Comparison of ENCODE assay signal across 8 mouse cellular contexts in the genomic region with DNA sequence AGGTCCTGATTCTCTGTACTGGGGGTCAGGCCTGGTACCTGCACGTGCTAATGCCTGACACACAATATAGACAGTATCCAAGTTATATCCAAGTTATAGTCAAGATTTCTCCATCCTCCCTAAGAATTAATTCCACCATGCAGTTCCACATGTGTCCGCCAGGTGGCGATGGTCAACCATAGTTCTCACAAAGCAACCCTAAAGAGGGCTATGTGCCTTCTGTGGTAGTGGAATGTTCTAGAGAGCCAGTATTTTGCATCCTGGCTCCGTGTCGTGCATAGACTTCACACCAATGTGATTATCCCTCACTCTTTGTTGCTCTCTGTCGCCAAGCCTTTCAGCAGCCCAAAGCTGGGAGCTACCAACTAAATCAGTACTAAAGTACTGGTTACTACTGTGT. TPM values are rescaled to one million over a fixed set of nuclear protein-coding genes. Genes with fewer than 3 reads are reported as not detected.
A peak's percentile ranks its signal among the peaks of the same experiment; 100 is the strongest.
DNase-seq lines count a peak whose midpoint lies in the region; ATAC-seq and TF ChIP-seq lines count a peak whose summit lies in the region.

No protein-coding gene starts in this region.

- no peak overlapping the region for H3K27ac ChIP-seq in midbrain, embryonic 10.5 days (replicated peaks)
- H3K27ac ChIP-seq in midbrain, embryonic 15.5 days, result no peak overlapping the region
- no peak overlapping the region for H3K27ac ChIP-seq in cortical plate, adult 2 months (ENCODE audit: insufficient read depth, low read length)
- H3K27ac ChIP-seq in stomach, embryonic 15.5 days, result no peak overlapping the region

- no peaks in the 10 kb centered on the region for H3K36me3 ChIP-seq in midbrain, embryonic 10.5 days
- no peaks in the 10 kb centered on the region for H3K36me3 ChIP-seq in midbrain, embryonic 15.5 days (replicated peaks)
- no peaks in the 10 kb centered on the region for H3K36me3 ChIP-seq in stomach, embryonic 15.5 days

- intact Hi-C loops in left cerebral cortex, postnatal 25 days (cut with DNase I), result loop anchor here (1.0 to 5.0 kb wide), 3 partner anchors 50 to 213 kb away; a partner anchor contains a TSS

- H3K4me1 ChIP-seq in midbrain, embryonic 10.5 days, result peaks cover 10% of the 10 kb centered on the region; the same call in 1 of the 2 replicates
- no peaks in the 10 kb centered on the region; the same call in 1 of the 2 replicates for H3K4me1 ChIP-seq in midbrain, embryonic 15.5 days
- H3K4me1 ChIP-seq in cortical plate, adult 2 months (ENCODE audit: control insufficient read depth, insufficient read depth, low read length), result no peaks in the 10 kb centered on the region
- no peaks in the 10 kb centered on the region for H3K4me1 ChIP-seq in stomach, embryonic 15.5 days

- no peak overlapping the region for H3K4me3 ChIP-seq in midbrain, embryonic 10.5 days
- H3K4me3 ChIP-seq in midbrain, embryonic 15.5 days, result no peak overlapping the region
- H3K4me3 ChIP-seq in cortical plate, adult 2 months (ENCODE audit: insufficient read depth, low read length), result no peak overlapping the region
- H3K4me3 ChIP-seq in stomach, embryonic 15.5 days (replicated peaks), result no peak overlapping the region

- H3K4me2 ChIP-seq in midbrain, embryonic 15.5 days, result no peak overlapping the region
- H3K4me2 ChIP-seq in stomach, embryonic 15.5 days, result no peak overlapping the region

- no peak overlapping the region for H3K9ac ChIP-seq in midbrain, embryonic 15.5 days
- H3K9ac ChIP-seq in stomach, embryonic 15.5 days, result no peak overlapping the region

- peak; percentile 80 for DNase-seq in midbrain, embryonic 10.5 days (ENCODE audit: low spot score)
- peak; percentile 66 to 77 for DNase-seq in gastrocnemius, adult 8-10 months (ENCODE audit: low spot score in 2 of 2)
- peak; percentile 62 for DNase-seq in kidney, adult 11 months
- peak; percentile 81 to 88 for DNase-seq in left cerebral cortex, postnatal 25 days (ENCODE audit: low spot score in 2 of 2)

- no peaks in the 10 kb centered on the region for H3K9me3 ChIP-seq in midbrain, embryonic 10.5 days (replicated peaks)
- H3K9me3 ChIP-seq in midbrain, embryonic 15.5 days, result no peaks in the 10 kb centered on the region
- no peaks in the 10 kb centered on the region for H3K9me3 ChIP-seq in stomach, embryonic 15.5 days

- TF ChIP-seq CTCF in cortical plate, adult 2 months (IDR thresholded peaks at IDR 0.05; ENCODE audit: extremely low read depth, insufficient read depth, low read length), result peak; percentile 100

- peaks cover 31% of the 10 kb centered on the region for H3K27me3 ChIP-seq in midbrain, embryonic 10.5 days (ENCODE audit: low read depth, poor library complexity, severe bottlenecking)
- peaks cover 20% of the 10 kb centered on the region for H3K27me3 ChIP-seq in midbrain, embryonic 15.5 days (replicated peaks)
- peaks cover 10% of the 10 kb centered on the region; the same call in 1 of the 2 replicates for H3K27me3 ChIP-seq in stomach, embryonic 15.5 days (replicated peaks)

- ATAC-seq in midbrain, embryonic 15.5 days (replicated peaks), result no peak; the same call in 1 of the 2 replicates
- peak; percentile 83 for ATAC-seq in monocyte, adult 5-6 weeks (replicated peaks; ENCODE audit: insufficient number of reproducible peaks, low FRiP score, low TSS enrichment, poor library complexity, severe bottlenecking)
- ATAC-seq in stomach, embryonic 15.5 days (ENCODE audit: insufficient read depth, low FRiP score, low read depth), result peak; percentile 7; the same call in 1 of the 2 replicates

- WGBS in midbrain, embryonic 10.5 days, result 2% methylated on average over 6 of the region's 6 CpGs
- under 1% methylated on average over 6 of the region's 6 CpGs for WGBS in midbrain, embryonic 15.5 days
- WGBS in stomach, embryonic 15.5 days, result 2% methylated on average over 6 of the region's 6 CpGs

- TF ChIP-seq POLR2A in cortical plate, adult 2 months (IDR thresholded peaks at IDR 0.05; ENCODE audit: extremely low read depth, insufficient read depth, low read length), result no peak

RNA-seq across cellular contexts. Expression of a gene that starts 25.5 kb away (rescaled TPM):
- 0.11 and 0.30 TPM in 2 replicates for polyA plus RNA-seq in midbrain, embryonic 10.5 days (2016; fragmentation: Nextera tagmentation; extraction: Ambion mirVana)
- polyA plus RNA-seq in midbrain, embryonic 15.5 days (2015; fragmentation: Nextera tagmentation; extraction: Ambion mirVana), result 0.57 and 0.75 TPM in 2 replicates
- 0.29 and 0.51 TPM in 2 replicates for polyA plus RNA-seq in cortical plate, adult 2 months (2012; rRNA removed)
- 1 to 10 TPM; 1.1 to 2.4 (median 1.8) TPM for total RNA-seq in gastrocnemius, adult 8-10 months (2022)
- total RNA-seq in left cerebral cortex, postnatal 25 days (2021), result under 1 TPM; 0.53 to 0.78 TPM
- not detected in 3 replicates for total RNA-seq in monocyte, adult 5-6 weeks (2017)
- 5.0 and 5.3 TPM in 2 replicates for polyA plus RNA-seq in stomach, embryonic 15.5 days (2015; fragmentation: Nextera tagmentation; extraction: Ambion mirVana)

RNA-seq across cellular contexts. Expression of a gene that starts 47.2 kb away (rescaled TPM):
- polyA plus RNA-seq in midbrain, embryonic 10.5 days (2016; fragmentation: Nextera tagmentation; extraction: Ambion mirVana), result 0.25 and 0.26 TPM in 2 replicates
- polyA plus RNA-seq in midbrain, embryonic 15.5 days (2015; fragmentation: Nextera tagmentation; extraction: Ambion mirVana), result not detected in 2 replicates
- polyA plus RNA-seq in cortical plate, adult 2 months (2012; rRNA removed), result 0.09 and 0.10 TPM in 2 replicates
- total RNA-seq in gastrocnemius, adult 8-10 months (2022), result not detected
- not detected for total RNA-seq in left cerebral cortex, postnatal 25 days (2021)
- total RNA-seq in monocyte, adult 5-6 weeks (2017), result not detected in 3 replicates
- 0.08 and 0.10 TPM in 2 replicates for polyA plus RNA-seq in stomach, embryonic 15.5 days (2015; fragmentation: Nextera tagmentation; extraction: Ambion mirVana)
